In the genomic region with DNA sequence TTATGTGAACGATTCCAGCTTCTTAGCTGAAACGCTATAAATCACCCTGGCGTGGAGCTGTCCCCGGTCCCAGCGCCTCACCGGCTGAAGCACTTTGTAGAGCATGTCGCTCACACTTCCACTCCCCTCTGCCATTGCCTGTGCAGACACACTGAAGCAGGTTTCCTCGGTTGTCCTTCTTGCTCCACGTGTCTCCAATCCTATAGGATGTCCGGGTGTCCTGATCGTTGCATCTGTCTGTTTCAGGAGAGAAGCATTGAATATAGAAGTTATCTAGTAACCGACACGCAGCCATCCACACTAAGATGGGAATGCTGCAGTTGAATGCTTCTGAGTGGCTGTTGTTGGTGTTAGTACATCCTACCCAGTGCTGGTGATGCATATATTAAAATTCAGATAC, we compare ENCODE assay signal across 16 mouse cellular contexts.
"Had no signal": no experiment of that assay in that cellular context is flagged by ENCODE, and none has a peak within 500 bp of the region (broad histone marks: within the 10 kb centered on the region; RNA-seq: fewer than 3 reads in every experiment).

No protein-coding gene starts in this region.

- ATAC-seq: lung, postnatal 0 days; midbrain, embryonic 16.5 days had no signal

- H3K27me3 ChIP-seq: lung, embryonic 15.5 days; neural tube, embryonic 13.5 days; stomach, embryonic 15.5 days had no signal

- H3K4me3 ChIP-seq: lung, embryonic 15.5 days; midbrain, embryonic 10.5 days; midbrain, embryonic 12.5 days; myocyte; neural tube, embryonic 13.5 days; stomach, embryonic 15.5 days had no signal

- H3K4me1 ChIP-seq: midbrain, embryonic 12.5 days; neural tube, embryonic 13.5 days had no signal

- H3K9ac ChIP-seq: lung, embryonic 15.5 days; midbrain, embryonic 12.5 days; neural tube, embryonic 13.5 days; stomach, embryonic 15.5 days had no signal

- H3K4me2 ChIP-seq: lung, embryonic 15.5 days; midbrain, embryonic 12.5 days; neural tube, embryonic 13.5 days; stomach, embryonic 15.5 days had no signal

- H3K9me3 ChIP-seq: lung, embryonic 15.5 days; midbrain, embryonic 10.5 days; midbrain, embryonic 12.5 days; neural tube, embryonic 13.5 days; stomach, embryonic 15.5 days had no signal

- DNase-seq: lung, adult 2 months; lung, postnatal 14 days; lung, postnatal 36 days; midbrain, embryonic 14.5 days; right cerebral cortex, postnatal 14 days; thymus, adult 2 months; thymus, postnatal 25 days had no signal

- H3K27ac ChIP-seq: lung, embryonic 15.5 days; midbrain, embryonic 10.5 days; midbrain, embryonic 12.5 days; neural tube, embryonic 13.5 days; stomach, embryonic 15.5 days; stomach, postnatal 0 days had no signal
